Mouse (Mus musculus): ENCODE measurements around the gene Myh11.

Myh11 gene

DNA sequence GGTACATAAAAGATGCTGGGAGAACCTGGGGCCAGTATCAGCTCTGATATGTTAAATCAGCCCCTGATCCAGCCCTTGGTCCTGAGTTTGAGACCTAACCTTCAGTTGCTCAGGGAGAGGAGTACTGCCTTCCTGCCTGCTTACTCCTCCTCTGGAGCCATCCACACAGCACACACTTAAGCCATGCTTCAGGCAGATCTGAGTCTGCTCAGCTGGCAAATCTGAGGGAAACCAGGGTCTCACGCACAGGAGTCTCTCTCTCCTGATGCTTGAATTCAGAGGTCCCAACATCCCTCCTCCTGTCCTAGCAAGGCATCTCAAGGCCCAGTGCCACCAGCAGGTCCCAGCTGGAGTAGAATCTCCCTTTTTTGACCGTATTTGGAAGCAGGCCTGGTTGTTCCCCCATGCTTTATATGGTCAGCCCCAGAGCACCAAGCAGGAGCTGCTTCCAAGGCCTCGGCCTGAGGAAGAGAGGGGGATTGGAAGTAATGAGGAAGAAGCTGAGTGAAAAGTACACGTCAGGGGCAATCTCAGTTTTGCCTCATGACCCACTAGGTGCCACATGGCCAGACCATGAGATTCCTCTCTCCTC lies 18.7 kb downstream of the Myh11 start:
- no peak for DNase-seq (ENCODE audit: extremely low spot score, low spot score)

DNA sequence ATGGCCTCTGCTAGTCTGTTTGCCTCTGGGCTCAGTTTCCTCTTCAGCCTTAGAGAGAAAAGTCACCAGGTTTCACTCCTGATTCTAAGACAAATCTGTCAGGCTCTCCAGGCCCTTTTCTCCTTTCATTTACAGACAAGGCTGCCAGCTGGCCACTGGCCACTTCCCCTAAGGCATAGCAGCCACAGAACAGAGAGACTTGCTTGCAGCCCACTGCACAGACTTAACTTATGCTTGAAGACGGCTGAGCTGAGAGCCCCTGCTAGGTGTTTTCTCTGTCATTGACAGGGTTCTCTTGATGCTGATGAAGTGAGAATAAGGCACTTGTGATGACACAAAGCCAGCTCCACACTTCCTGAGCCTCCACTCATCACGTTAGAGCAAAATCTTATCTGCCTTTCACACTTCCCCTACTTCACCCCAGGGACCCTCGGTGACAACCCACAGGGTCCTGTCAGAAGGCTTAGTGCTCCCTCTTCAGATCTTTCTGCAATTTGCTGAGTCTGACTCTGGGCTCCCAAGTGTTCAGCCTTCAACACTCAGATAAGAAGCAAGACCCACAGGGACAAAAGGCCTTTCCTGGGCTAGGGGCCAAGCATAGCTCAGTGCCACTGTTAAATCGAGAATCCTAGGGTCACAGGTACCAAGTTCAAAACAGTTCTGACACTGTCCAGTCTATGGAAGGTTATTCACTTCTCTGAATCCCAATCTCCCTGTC lies 25.8 kb downstream of the Myh11 start:
- no peak for DNase-seq (ENCODE audit: extremely low spot score, low spot score)

DNA sequence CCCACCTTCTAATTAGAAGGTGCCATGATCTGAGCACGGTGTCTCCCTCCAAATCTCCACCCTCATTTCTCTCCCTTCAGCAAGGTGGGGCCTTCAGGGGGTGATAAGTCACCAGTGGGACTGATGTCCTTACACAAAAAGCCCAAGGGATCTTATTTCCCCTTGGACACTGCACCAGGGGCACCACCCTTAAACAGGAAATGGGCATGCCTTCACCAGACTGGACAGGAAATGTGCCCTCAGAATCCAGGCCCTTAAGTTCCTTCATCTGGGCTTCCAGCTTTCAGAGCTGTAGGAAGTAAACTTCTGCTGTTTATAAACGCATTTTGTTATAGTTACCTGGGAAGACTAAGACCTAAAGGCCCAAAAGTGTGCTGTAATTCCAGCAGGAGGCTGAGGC lies 26.7 kb downstream of the Myh11 start:
- DNase-seq (ENCODE audit: extremely low spot score, low spot score), result no peak

DNA sequence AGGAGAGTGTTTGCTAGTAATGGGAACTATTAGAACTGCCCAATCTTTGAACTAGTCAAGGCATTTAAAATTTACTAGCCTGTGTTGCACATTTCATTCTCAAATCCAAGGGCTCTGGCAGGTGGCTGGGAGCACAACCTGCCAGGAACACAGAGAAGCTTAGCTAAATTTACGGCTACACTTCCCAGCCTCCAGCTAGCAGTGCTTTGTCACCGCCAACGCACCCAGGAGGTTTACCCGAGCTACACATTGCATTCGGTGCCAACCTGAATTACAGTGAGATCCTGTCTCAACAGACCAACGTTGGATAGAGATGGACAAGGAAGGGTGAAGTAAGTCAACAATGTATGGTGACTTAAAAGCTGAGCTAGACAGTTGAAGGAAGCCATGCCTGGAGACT lies 27.9 kb downstream of the Myh11 start:
- no peak for DNase-seq (ENCODE audit: extremely low spot score, low spot score)

DNA sequence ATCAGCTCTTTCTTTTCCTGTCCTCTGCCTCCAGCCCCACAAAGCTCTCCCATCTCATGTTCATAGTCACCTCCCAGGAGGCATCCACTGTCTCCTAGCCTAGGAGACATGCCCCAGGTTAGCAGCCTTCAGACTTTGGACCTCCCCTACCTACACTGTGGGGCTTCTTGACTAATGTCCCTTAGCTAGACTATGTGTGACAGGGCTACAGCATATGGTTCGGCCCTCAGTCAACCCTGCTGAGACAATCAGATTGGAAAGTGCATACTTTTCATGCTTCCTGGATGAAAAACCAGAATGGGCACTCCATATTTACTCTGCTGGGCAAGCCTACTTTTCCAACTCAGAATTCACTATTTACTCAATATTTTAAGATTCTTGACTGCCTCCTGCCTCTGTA lies 28.8 kb downstream of the Myh11 start:
- DNase-seq (ENCODE audit: extremely low spot score, low spot score), result no peak

DNA sequence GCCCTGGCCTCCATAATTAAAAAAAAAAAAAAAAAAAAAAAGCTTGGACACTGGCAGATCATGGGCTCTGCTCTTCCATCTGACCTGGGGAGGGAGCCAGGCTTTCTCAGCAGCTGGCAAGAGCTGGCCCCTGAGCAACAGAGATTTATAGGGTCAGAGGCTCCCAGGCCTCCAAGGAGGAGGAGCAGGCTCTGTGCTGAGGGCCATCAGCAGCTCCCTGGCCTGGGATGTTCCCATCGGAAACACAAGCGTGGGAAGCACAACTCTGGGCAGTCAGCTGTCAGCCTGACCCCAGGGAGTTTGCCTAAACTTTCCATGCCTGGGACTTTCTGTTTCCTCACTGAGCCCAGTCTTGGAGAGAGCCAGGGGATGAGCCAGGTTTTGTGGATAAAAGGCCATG lies 32.3 kb downstream of the Myh11 start:
- no peak for DNase-seq (ENCODE audit: extremely low spot score, low spot score)

DNA sequence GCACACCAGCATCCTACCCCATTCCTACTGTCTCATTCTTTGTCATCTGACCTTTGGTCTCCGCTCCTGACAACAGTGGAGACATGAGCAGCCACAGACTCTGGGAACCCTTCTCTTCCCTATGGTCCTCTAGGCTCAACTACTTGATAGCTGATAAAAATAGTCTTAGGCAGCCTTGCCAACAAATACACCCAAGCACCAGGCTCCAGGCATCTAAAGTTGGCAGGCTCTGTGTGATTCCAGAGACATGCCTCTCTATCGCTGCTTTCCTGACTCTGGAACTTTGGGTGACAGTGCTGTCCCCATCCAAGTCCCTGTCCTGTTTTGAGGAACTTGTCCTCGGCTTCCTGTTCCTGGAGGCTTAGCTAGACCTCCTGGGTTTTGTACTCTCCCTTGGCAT lies 37.6 kb downstream of the Myh11 start:
- no peak for DNase-seq (ENCODE audit: extremely low spot score, low spot score)

DNA sequence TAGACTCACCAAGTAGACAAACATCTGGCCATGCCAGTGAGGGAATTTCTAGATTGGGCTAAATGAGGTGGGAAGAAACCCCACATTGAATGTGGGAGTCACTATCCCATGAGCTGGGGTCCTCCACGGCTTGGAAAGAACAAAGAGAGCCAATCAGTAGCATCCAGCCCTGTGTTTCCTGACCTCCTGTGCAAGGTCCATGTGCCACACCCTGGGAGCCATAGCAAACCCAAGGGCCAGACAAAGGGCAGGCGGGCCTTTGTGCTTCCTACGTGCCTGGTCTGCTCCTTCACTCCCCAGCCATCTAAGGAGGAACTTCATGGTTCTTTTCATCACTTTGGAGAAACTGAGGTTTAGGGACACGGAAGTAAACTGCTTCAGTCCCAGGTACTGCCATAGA lies 38.3 kb downstream of the Myh11 start:
- no peak for DNase-seq (ENCODE audit: extremely low spot score, low spot score)

DNA sequence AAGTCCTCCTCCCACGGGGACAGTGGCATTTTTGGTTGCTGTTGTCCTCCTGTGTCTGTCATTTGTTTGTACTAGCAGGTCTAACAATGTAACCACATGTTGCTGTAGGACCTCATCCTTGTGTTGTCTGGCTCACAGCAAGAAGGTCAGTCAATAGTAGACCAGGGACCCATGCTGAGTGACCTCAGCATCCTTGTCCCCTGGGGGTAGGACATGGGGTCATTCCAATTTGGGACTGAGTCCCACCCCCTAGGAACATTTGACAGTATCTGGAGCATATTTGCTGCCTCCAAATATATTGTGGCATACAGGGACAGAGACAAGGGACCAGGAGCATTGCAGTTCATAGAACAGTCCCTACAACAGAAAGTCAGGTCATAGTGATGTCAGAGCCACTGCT lies 41.3 kb downstream of the Myh11 start:
- DNase-seq (ENCODE audit: extremely low spot score, low spot score), result no peak

DNA sequence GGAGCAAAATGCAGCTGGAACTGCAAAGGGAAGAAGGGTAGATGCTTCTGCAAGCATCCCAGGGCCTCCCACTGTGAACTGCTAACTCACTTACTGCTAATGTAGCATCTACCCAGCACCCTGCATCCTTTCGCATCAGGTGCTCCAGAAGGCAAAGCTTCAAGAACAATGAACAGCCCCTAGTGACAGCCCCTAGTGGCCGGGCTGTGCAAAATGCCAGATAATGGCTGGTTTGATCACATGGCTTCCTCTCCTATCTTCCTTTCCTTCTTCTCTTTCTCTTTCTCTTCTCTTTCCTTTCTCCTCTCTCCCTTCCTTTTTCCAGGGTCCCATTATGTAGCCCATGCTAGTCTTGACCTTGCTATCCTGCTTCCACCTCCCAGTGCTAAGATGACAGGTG lies 48.6 kb downstream of the Myh11 start:
- no peak for DNase-seq (ENCODE audit: extremely low spot score, low spot score)

DNA sequence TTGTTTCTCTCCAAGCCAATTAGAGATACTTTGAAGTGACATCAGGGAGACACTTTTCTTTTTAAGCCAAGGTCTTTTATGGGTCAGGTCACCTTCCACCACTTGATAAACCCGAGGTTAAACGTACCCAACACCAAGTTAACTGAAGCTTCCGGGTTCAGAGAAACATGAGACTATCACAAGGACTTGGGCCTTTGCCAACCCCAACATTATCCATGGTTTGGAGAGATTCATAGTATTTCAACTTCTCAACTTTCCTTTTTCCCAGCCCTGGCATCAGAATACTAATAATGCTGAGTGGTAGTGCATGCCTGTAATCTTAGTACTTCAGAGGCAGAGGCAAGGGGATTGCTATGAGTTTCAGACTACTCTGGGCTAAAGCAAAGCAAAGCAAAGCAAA lies 49.1 kb downstream of the Myh11 start:
- DNase-seq (ENCODE audit: extremely low spot score, low spot score), result no peak

DNA sequence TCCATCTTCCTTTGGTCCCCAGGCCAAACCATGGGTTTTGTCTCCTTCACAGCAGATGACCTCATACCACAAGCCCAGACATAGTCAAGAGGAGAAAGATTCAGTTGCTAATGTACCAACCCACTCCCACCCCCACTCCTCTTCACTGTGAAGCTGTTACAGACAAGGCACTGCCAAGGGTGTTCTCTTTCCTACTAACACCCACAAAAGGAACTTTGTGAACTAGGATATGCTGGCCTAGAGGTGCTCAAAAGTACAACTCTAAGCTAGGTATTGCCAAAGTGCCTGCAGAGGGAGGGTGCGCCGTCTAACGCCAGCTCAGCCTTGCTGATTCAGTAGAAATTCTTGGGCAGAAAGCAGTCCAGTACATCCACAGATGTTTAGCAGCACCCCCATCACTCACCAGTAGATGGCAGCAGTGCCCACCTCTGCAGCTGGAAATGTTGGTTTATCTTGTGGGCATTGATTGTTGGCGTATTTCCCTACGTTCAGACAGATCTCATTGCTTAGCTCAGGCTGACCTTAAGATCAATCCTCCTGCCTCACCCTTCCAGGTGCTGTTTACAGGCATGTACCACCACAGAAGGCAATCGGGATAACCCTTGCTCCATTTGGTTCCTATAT lies 54.0 kb downstream of the Myh11 start:
- DNase-seq (ENCODE audit: extremely low spot score, low spot score), result peak; percentile 81

DNA sequence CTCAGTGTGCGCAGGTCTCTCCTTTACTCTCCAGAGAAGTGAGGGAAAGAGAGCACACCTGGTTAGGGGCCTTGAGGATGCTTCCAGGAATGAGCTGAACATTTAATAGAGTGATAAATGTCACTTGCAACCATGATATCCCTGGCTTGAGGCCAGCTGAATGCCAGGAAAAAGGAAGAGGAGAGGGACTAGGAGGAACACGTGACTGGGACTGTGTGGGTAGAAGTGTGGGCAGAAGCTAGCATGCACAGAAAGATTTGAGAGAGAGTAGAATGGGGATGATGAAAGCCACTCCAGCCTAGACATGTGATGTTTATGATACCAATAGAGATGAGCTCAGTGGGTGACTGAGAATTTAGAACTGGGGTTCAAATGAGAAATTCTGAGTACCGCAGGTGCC lies 76.0 kb downstream of the Myh11 start:
- no peak for DNase-seq (ENCODE audit: extremely low spot score, low spot score)

DNA sequence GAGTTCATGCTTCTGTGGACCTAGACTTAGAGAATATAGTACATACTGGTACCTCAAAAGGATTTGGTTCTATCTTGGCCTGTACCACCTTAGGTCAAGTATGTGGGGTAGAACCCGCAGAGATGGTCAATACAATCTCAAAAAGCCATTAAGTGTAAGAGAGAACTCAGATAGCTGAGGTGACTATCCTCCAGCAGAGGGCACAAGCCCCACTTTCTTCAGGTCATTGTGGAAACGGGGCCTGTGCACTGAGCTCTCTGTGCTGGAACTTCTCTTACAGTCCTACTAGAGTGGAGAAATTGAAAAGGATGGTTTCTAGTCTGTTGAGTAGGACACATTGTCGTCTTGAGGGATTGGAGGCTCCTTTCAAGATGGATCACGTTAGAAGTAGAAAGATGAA lies 92.4 kb downstream of the Myh11 start:
- DNase-seq (ENCODE audit: extremely low spot score, low spot score), result no peak

DNA sequence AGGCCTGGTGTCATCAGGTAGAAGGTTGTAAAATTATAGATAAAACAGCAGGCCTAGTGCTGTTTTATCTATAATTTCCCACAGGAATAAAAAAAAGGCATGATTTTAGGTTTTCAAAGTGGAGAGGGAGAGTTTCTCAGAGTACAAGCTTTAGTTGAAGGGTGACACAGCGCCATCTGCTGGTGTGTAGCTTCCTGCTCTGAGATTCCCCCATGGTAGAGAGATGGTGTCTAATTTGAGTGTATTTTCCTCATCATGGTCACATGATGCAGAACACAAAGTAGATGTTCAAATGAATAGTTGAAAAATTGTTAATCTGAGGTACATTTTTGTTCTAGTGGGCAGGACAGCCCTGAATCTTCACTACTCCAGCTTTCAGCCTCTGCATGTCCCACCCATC lies 95.7 kb downstream of the Myh11 start:
- peak; percentile 17 for DNase-seq (ENCODE audit: extremely low spot score, low spot score)

DNA sequence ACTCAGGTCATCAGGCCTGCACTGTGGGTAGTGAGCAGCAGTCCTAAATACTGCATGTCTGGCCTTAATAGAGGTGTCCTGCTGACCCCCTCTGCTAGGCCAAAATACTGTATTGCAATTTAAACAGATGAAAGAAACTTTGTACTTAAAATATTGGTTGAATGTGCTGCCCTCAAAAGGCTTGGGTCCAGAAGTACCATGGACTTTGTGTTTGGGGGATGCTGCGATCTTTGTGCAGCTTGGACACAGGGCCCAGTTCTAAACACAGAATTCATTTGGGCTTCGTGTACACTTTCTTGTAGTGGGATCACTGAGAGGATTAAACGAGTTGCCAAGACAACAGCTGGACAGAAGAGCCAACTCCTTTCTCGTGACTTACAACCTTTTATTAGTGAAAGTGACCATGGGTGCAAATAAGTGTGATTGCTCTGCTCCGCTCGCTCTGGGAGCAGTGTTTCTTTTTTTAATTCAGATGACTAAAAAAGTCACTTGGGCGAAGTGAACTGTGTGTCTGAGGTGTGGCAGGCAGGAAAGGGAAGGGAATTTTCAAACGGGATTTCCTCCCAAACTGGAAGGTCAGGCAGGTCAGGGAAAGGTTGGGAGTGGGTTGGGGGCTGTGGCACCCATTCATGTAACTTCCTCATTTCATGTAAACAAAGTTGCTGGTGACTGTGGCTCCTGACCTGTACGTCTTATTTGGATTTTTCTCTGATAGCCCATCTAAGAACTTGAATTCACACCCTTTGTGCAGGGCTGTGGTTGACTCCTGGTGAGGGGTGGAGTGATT lies 96.8 kb downstream of the Myh11 start:
- DNase-seq (ENCODE audit: extremely low spot score, low spot score), result no peak

DNA sequence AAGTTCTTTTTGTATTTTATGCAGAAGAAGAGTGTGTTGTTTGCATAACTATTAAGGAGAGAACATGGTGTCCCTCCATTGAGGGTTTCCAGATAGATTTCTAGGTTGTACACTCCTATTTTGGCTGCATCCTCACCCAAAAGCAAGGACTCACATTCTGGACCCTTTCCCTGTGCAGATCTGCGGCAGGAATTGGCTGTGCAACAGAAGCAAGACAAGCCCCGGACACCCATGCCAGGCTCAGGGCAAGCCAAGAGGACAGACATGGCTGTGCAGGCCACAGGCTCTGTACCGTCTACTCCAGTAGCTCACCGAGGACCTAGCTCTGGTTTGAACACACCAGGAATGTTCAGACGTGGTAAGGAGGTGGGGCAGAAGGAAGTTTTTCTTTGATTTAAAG lies 105.7 kb downstream of the Myh11 start:
- no peak for DNase-seq (ENCODE audit: extremely low spot score, low spot score)

DNA sequence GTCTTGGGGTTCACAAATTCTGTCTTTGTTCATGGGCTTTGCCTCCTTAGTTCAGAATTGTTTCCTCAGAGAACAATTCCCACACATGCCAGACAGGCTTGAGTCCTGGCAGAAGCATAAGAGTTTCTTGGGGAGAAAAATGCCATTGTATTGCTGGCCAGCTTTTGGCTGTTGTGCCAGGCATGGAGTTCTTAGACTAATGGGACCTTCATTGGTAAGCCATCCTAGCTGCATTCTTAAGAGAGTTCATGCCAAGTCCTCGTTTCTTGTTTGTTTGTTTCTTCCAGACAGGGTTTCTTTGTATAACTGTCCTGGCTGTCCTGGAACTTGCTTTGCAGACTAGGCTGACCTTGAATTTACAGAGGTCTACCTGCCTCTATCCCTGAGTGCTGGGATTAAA lies 107.3 kb downstream of the Myh11 start:
- no peak for DNase-seq (ENCODE audit: extremely low spot score, low spot score)

DNA sequence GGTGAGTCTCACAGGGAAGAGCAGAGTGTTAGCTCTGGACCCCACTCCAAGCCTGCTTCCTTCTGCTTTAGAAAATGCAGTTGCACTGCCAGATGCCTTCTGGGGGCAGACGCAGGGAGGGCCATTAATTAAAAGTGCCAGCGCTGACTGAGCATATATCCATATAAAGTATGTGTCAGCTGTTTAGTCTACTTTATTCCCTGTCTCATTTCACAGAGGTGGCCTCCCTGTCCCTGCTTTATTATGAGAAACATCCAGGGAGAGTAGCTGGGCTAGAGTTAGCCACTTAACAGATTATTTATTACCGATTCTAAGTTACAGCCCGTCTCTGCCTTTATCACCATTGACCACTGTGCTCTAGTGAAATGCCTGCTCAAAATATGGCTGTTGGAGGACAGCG lies 108.8 kb downstream of the Myh11 start:
- DNase-seq (ENCODE audit: extremely low spot score, low spot score), result no peak

DNA sequence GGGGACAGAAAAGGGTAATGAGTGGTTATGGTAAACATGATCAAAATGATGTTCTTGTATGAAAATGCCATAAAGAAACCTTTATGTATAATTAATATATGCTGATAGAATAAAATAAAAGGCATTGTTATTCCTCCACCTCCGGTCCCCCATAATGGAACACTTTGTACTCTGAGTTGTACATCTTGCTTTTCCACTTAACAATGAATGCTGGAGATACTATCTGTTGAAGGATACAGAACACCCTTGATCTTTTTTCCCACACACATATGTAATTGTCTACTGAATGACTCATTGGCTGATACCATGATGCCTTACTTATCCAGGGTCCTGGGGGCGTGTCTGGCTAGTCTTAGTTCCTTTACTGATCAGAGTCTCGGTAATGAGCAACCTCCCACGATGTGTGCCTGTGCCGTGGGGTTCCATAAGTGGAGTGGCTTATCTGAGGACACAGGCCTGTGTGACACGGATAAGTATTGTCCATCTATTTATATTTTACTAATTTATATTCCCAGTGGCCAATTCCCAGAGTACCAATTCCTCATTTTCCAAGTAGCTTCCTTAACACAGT lies 110.9 kb downstream of the Myh11 start:
- no peak for DNase-seq (ENCODE audit: extremely low spot score, low spot score)

DNA sequence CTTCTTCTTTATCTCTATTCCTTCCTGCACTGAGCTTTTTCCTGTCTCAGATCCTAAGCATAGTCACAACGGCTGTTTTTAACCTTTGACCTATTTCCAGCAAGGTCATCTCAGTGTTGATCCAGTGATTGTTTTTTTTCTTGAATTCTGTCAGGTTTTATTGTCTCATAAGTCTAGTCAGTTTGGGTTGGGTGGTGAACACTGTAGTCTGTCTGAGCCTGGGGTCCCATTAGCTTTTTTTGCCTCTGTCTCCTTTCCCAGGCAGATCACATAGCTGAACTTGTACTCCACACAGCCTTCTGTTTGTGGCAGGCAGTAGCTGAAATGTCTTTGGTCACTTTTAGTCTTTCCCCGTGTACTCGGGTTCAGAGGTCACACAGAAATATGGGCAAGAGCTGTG lies 113.1 kb downstream of the Myh11 start:
- DNase-seq (ENCODE audit: extremely low spot score, low spot score), result no peak

DNA sequence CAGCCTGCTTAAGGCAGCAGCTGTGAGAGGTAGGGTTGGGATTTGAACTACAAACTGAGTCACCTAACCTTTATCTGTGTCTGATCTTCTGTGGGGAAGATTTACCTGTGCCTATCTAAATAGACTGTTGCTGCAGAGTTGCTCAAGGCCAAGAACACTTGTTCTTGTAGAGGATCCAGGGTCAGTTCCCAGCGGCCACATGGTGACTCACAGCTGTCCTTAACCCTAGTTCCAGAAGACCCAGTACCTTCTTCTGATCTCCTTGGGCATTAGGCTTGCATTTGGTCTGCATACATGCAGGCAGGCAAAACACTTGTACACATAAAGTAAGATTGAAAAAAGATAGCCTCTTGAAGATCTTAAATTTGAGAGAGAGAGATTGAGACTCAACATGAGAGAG lies 121.5 kb downstream of the Myh11 start:
- no peak for DNase-seq (ENCODE audit: extremely low spot score, low spot score)
